ENCODE assay signal across 8 mouse cellular contexts in genomic region chr19:47909387-47910116, GRCm38 (mm10). TPM values are rescaled to one million over a fixed set of nuclear protein-coding genes. Genes with fewer than 3 reads are reported as not detected.
DNase-seq lines count a peak whose midpoint lies in the region; ATAC-seq lines count a peak whose summit lies in the region.

No protein-coding gene starts in this region.

- peaks cover 29% of the 10 kb centered on the region for H3K36me3 ChIP-seq in heart, embryonic 10.5 days
- H3K36me3 ChIP-seq in hindbrain, embryonic 10.5 days, result peaks cover 36% of the 10 kb centered on the region
- 0 out of 2 replicates have a peak, but pooled peaks cover 5% of the 10 kb centered on the region for H3K36me3 ChIP-seq in liver, embryonic 13.5 days
- H3K36me3 ChIP-seq in neural tube, embryonic 13.5 days, result no peaks in the 10 kb centered on the region

- H3K4me2 ChIP-seq in liver, embryonic 13.5 days, result peak overlapping the region; percentile 50
- H3K4me2 ChIP-seq in neural tube, embryonic 13.5 days, result peak overlapping the region; percentile 59

- H3K4me1 ChIP-seq in heart, embryonic 10.5 days, result peaks cover 65% of the 10 kb centered on the region
- peaks cover 43% of the 10 kb centered on the region for H3K4me1 ChIP-seq in hindbrain, embryonic 10.5 days (replicated peaks)
- peaks cover 58% of the 10 kb centered on the region for H3K4me1 ChIP-seq in liver, embryonic 13.5 days (replicated peaks)
- peaks cover 41% of the 10 kb centered on the region for H3K4me1 ChIP-seq in neural tube, embryonic 13.5 days (replicated peaks)

- peak overlapping the region; percentile 73 for H3K27ac ChIP-seq in heart, embryonic 10.5 days
- peak overlapping the region; percentile 97 for H3K27ac ChIP-seq in hindbrain, embryonic 10.5 days
- H3K27ac ChIP-seq in liver, embryonic 13.5 days, result peak overlapping the region; percentile 47; the same call in 1 of the 2 replicates
- peak overlapping the region; percentile 97 for H3K27ac ChIP-seq in neural tube, embryonic 13.5 days (replicated peaks)

- peak overlapping the region; percentile 35 for H3K4me3 ChIP-seq in heart, embryonic 10.5 days
- peak overlapping the region; percentile 52 for H3K4me3 ChIP-seq in hindbrain, embryonic 10.5 days
- H3K4me3 ChIP-seq in liver, embryonic 13.5 days (replicated peaks), result 0 out of 2 replicates have a peak overlapping the region, but pooled peaks have one; percentile 18
- H3K4me3 ChIP-seq in neural tube, embryonic 13.5 days, result peak overlapping the region; percentile 35

- ATAC-seq in liver, embryonic 13.5 days (ENCODE audit: low read depth), result no peak
- peak; percentile 89 for ATAC-seq in neural tube, embryonic 13.5 days (ENCODE audit: low read depth)

- no peaks in the 10 kb centered on the region for H3K9me3 ChIP-seq in heart, embryonic 10.5 days
- H3K9me3 ChIP-seq in hindbrain, embryonic 10.5 days, result no peaks in the 10 kb centered on the region
- no peaks in the 10 kb centered on the region for H3K9me3 ChIP-seq in liver, embryonic 13.5 days (replicated peaks)
- no peaks in the 10 kb centered on the region for H3K9me3 ChIP-seq in neural tube, embryonic 13.5 days

- DNase-seq in heart, embryonic 10.5 days (ENCODE audit: low spot score), result no peak
- no peak for DNase-seq in heart, adult 9 months (ENCODE audit: low spot score in 2 of 2)
- DNase-seq in brain, adult 2 months (ENCODE audit: low read depth, low spot score), result peak; percentile 8
- DNase-seq in hindbrain, embryonic 10.5 days (ENCODE audit: low spot score), result peak; percentile 76
- DNase-seq in liver, embryonic 13.5 days, result no peak
- no peak for DNase-seq in cerebellum, adult 9-10 months
- DNase-seq in natural killer cell, adult 2 months (ENCODE audit: low spot score in 2 of 2), result no peak

- no peaks in the 10 kb centered on the region for H3K27me3 ChIP-seq in heart, embryonic 10.5 days (ENCODE audit: insufficient read depth, poor library complexity, severe bottlenecking)
- H3K27me3 ChIP-seq in hindbrain, embryonic 10.5 days (ENCODE audit: insufficient read depth, poor library complexity, severe bottlenecking), result no peaks in the 10 kb centered on the region
- no peaks in the 10 kb centered on the region for H3K27me3 ChIP-seq in liver, embryonic 13.5 days
- H3K27me3 ChIP-seq in neural tube, embryonic 13.5 days, result no peaks in the 10 kb centered on the region

- 1% methylated on average over 10 of the region's 10 CpGs for WGBS in heart, embryonic 10.5 days
- WGBS in hindbrain, embryonic 10.5 days, result under 1% methylated on average over 10 of the region's 10 CpGs
- WGBS in liver, embryonic 13.5 days (ENCODE audit: insufficient replicate concordance), result 18% methylated on average over 10 of the region's 10 CpGs
- under 1% methylated on average over 10 of the region's 10 CpGs for WGBS in neural tube, embryonic 13.5 days

- peak overlapping the region; percentile 41; the same call in 1 of the 2 replicates for H3K9ac ChIP-seq in liver, embryonic 13.5 days
- H3K9ac ChIP-seq in neural tube, embryonic 13.5 days, result peak overlapping the region; percentile 87

RNA-seq across cellular contexts. Expression of gene Cfap43, which starts 9.5 kb away (rescaled TPM):
- polyA plus RNA-seq in heart, embryonic 10.5 days (2016; fragmentation: Nextera tagmentation; extraction: Ambion mirVana), result 0.06 and 0.11 TPM in 2 replicates
- polyA plus RNA-seq in hindbrain, embryonic 10.5 days (2016; fragmentation: Nextera tagmentation; extraction: Ambion mirVana), result 0.07 and 1.0 TPM in 2 replicates
- 0.03 TPM in 1 of 2 replicates, not detected in the other for polyA plus RNA-seq in liver, embryonic 13.5 days (2015; fragmentation: Nextera tagmentation; extraction: Ambion mirVana)
- 0.28 and 0.47 TPM in 2 replicates for polyA plus RNA-seq in neural tube, embryonic 13.5 days (2015; fragmentation: Nextera tagmentation; extraction: Ambion mirVana)

RNA-seq across cellular contexts. Expression of gene Itprip, which starts 9.5 kb away (rescaled TPM):
- 15.6 and 21.1 TPM in 2 replicates for polyA plus RNA-seq in heart, embryonic 10.5 days (2016; fragmentation: Nextera tagmentation; extraction: Ambion mirVana)
- 20.7 and 21.9 TPM in 2 replicates for polyA plus RNA-seq in hindbrain, embryonic 10.5 days (2016; fragmentation: Nextera tagmentation; extraction: Ambion mirVana)
- 3.8 and 3.9 TPM in 2 replicates for polyA plus RNA-seq in liver, embryonic 13.5 days (2015; fragmentation: Nextera tagmentation; extraction: Ambion mirVana)
- polyA plus RNA-seq in neural tube, embryonic 13.5 days (2015; fragmentation: Nextera tagmentation; extraction: Ambion mirVana), result 7.0 and 8.1 TPM in 2 replicates

RNA-seq across cellular contexts. Expression of gene Cfap58, which starts 27.9 kb away (rescaled TPM):
- polyA plus RNA-seq in heart, embryonic 10.5 days (2016; fragmentation: Nextera tagmentation; extraction: Ambion mirVana), result 0.10 and 0.23 TPM in 2 replicates
- 0.41 TPM in 1 of 2 replicates, not detected in the other for polyA plus RNA-seq in hindbrain, embryonic 10.5 days (2016; fragmentation: Nextera tagmentation; extraction: Ambion mirVana)
- not detected in 2 replicates for polyA plus RNA-seq in liver, embryonic 13.5 days (2015; fragmentation: Nextera tagmentation; extraction: Ambion mirVana)
- 0.47 and 0.62 TPM in 2 replicates for polyA plus RNA-seq in neural tube, embryonic 13.5 days (2015; fragmentation: Nextera tagmentation; extraction: Ambion mirVana)

RNA-seq across cellular contexts. Expression of gene Gsto2, which starts 44.2 kb away (rescaled TPM):
- polyA plus RNA-seq in heart, embryonic 10.5 days (2016; fragmentation: Nextera tagmentation; extraction: Ambion mirVana), result 0.59 and 1.0 TPM in 2 replicates
- 1.6 and 1.8 TPM in 2 replicates for polyA plus RNA-seq in hindbrain, embryonic 10.5 days (2016; fragmentation: Nextera tagmentation; extraction: Ambion mirVana)
- polyA plus RNA-seq in liver, embryonic 13.5 days (2015; fragmentation: Nextera tagmentation; extraction: Ambion mirVana), result 0.16 and 0.22 TPM in 2 replicates
- 1.0 and 1.3 TPM in 2 replicates for polyA plus RNA-seq in neural tube, embryonic 13.5 days (2015; fragmentation: Nextera tagmentation; extraction: Ambion mirVana)

RNA-seq across cellular contexts. Expression of gene Gsto1, which starts 54.8 kb away (rescaled TPM):
- 81.5 and 129 TPM in 2 replicates for polyA plus RNA-seq in heart, embryonic 10.5 days (2016; fragmentation: Nextera tagmentation; extraction: Ambion mirVana)
- 109 and 115 TPM in 2 replicates for polyA plus RNA-seq in hindbrain, embryonic 10.5 days (2016; fragmentation: Nextera tagmentation; extraction: Ambion mirVana)
- polyA plus RNA-seq in liver, embryonic 13.5 days (2015; fragmentation: Nextera tagmentation; extraction: Ambion mirVana), result 117 and 139 TPM in 2 replicates
- polyA plus RNA-seq in neural tube, embryonic 13.5 days (2015; fragmentation: Nextera tagmentation; extraction: Ambion mirVana), result 137 and 142 TPM in 2 replicates

Comparison
In these comparisons a context has a peak if more than half of its experiments do, and no peak if none do; other contexts are left out.
1. DNase-seq: peak in brain, adult 2 months (single experiment) and hindbrain, embryonic 10.5 days (single experiment); none in heart, embryonic 10.5 days (single experiment), heart, adult 9 months (0 of 2), liver, embryonic 13.5 days (single experiment), cerebellum, adult 9-10 months (single experiment) and natural killer cell, adult 2 months (0 of 2).
2. H3K27ac ChIP-seq: peak in every context shown above with its lines; median percentile 97 in hindbrain, embryonic 10.5 days; 97 in neural tube, embryonic 13.5 days; 73 in heart, embryonic 10.5 days; 47 in liver, embryonic 13.5 days.
3. Peak in every context shown above with its lines, with median percentiles within 50 percentile points of each other: H3K4me3 ChIP-seq.